Mouse (Mus musculus) activated CD4-positive, CD25-positive, alpha-beta regulatory T cell (primary cell): Measurements from ENCODE around the gene Pex12. TPM values are rescaled to one million over a fixed set of nuclear protein-coding genes. Genes with fewer than 3 reads are reported as not detected.

Source experiments
- polyA plus RNA-seq, 2 experiments: library from polyadenylated mRNA; unstranded; fragments of 100-300 nt; shearing (Covaris generic); gene quantifications; one replicate each; pipeline ENCODE4 v1.2.1; 2017

Pex12 gene
- 10 to 100 TPM in 1 of 2 experiments, 1 to 10 TPM in 1; 7.2 to 19.4 TPM for polyA plus RNA-seq

DNA sequence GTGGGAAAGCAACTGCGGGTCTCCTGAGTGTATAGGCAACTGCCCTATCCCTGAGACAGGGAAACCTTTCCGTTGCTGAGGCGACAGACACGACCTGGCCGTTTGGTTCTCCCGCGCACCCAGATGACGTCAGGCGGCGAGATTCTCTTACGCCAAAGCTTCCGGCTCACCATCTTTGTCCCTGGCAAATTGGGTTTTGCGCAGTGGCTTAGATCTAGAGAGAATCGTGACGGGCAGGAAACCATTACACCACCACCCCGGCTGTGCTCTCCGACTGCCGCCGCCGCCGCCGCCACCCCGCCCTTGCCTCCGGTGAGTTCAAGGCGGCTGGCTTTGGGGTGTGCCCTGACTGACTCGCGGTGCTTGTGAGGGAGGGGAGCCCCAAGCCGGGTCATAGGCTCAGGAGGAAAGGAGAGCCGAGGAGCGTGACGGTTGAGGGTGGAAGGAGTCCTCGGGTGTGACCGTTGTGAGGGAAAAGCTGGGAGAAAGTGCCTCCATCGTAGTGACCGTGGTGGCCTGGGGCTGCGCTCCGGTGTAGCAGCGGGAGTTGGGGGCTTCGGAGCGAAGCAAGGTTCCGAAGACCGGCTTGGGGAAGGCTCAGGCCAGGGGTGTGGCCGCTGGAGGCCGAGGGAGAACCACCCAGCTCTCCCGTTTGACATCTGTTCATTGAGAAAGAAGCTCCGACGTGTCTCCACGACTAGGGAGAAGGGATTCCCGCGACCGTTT lies at the start of gene Pex12:
Gene Pex12 (minus strand): TSS at position 61 of the 726 bp plus-strand sequence.

DNA sequence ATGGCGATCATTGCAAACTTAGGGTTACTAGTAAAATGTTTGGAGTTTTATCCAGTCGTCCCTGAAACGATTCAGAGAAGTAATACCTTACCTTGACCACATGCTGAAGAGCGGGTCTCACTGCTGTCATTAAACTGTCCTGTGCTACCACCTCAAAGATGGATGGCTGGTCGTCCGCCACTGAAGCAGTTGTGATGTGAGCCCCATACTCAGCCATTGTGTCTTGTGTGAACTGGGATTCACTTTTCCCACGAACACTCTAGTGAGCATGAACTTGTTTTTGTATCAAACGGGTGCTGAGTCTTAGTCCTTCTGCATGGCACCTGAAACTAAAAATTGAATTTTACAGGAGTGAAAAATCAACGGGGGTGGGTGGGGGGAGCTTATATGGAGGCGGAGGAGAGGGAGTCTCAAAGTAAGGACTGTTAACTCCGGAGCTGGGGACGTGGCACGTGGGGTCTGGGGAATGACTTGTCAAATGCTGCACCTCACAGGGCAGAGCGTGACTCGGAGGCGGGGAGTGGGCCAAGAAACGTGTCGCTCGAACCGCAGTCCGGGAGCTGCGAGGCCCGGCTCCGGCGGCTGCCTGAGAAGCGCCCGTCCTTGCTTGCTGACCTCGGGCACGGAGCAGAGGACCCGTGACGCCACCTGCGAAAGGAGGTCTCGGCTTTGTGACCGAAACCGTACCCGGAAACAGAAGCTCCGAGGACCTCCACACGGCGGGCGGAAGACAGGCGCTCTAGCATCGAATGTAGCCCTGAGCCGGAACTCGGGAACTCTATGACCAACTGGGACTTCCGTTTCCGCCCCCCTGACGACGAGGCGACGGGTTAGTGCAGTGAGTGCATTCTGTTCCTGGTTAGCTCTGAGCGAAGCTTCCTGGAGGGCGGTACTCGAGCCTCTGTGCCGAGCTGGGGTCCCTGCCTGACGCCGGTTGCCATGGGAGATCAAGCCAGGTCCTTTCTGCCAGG lies 3.9 kb downstream of the Pex12 start, which contains the start of gene Ap2b1:
Gene Ap2b1 (plus strand): TSS at position 800 of the 971 bp plus-strand sequence.

DNA sequence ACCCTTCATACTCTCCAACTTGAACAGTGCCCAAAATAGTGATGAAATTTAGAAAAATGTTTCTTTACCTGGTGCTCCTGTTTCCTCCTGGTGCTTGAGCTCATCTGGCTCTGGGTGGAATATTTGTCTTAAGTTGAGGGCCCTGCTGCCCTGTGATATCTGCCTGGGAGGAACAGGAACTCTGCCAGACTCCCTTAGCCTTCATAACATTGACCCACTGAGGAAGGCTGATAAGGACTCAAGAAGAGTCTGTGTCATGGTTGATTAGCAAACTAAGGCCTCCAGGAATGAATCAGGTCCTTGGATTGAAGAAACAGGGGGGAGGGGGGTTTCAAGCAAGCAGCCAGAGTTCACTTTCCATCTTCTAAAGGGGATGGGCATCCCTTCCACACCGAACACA lies 15.8 kb downstream of the Pex12 start, which contains the start of gene Slfn14:
Gene Slfn14 (minus strand): TSS at position 161 of the 400 bp plus-strand sequence.

Other genes with a start within 250 kb of the Pex12 start
- gene Slfn2, start 237.5 kb downstream of the Pex12 start, polyA plus RNA-seq, result 1,000 to 10,000 TPM in 1 of 2 experiments, 100 to 1,000 TPM in 1; 613 to 1,021 TPM
- 100 to 1,000 TPM; 249 to 553 TPM for gene Slfn1, start 185.7 kb downstream of the Pex12 start, polyA plus RNA-seq
- gene Slfn4, start 127.4 kb downstream of the Pex12 start, polyA plus RNA-seq, result under 1 TPM; 0.29 to 0.31 TPM
- gene Slfn3, start 111.3 kb downstream of the Pex12 start, polyA plus RNA-seq, result 1 to 10 TPM; 4.7 to 6.5 TPM
- under 1 TPM in 1 of 2 experiments, not detected in 1; 0.11 TPM for gene Slfn14, start 15.9 kb downstream of the Pex12 start, polyA plus RNA-seq
- gene Ap2b1, start 3.6 kb downstream of the Pex12 start, polyA plus RNA-seq, result 10 to 100 TPM; 34.1 to 50.6 TPM
- gene Rasl10b, start 106.6 kb upstream of the Pex12 start, polyA plus RNA-seq, result under 1 TPM in 1 of 2 experiments, not detected in 1; 0.05 TPM
- gene Gas2l2, start 126.9 kb upstream of the Pex12 start, polyA plus RNA-seq, result not detected
- gene 1700020L24Rik, start 135.1 kb upstream of the Pex12 start, polyA plus RNA-seq, result 1 to 10 TPM in 1 of 2 experiments, under 1 TPM in 1; 0.32 to 2.9 TPM
- gene Mmp28, start 160.5 kb upstream of the Pex12 start, polyA plus RNA-seq, result under 1 TPM in 1 of 2 experiments, not detected in 1; 0.25 TPM
- gene Taf15, start 170.5 kb upstream of the Pex12 start, polyA plus RNA-seq, result 10 to 100 TPM; 13.2 to 14.7 TPM
- under 1 TPM in 1 of 2 experiments, not detected in 1; 0.19 TPM for gene Heatr9, start 219.6 kb upstream of the Pex12 start, polyA plus RNA-seq
- 100 to 1,000 TPM; 223 to 434 TPM for gene Ccl5, start 227.9 kb upstream of the Pex12 start, polyA plus RNA-seq